ENCODE assay signal across 25 mouse cellular contexts in the genomic region with DNA sequence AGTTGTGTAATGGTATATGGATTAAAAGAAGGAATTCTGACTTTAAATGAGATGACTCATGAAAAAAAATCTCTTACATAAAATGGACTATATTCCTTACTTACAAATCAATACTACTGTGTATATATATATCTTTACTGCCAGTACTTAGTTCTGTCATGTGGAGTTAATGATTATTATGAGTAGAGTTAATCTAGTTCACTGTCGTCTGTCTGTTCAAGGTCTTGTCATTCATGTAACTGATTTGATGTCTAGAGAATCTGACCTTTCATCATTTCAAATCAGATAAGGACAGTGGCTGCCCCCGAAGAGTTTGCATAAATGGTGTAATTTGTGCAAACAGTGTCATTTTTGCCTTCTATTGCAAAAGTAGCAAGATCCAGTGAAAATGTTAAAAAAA. TPM values are rescaled to one million over a fixed set of nuclear protein-coding genes. Genes with fewer than 3 reads are reported as not detected.
"Had no signal": no experiment of that assay in that cellular context is flagged by ENCODE, and none has a peak within 500 bp of the region (broad histone marks: within the 10 kb centered on the region; RNA-seq: fewer than 3 reads in every experiment).

No protein-coding gene starts in this region.

- H3K27me3 ChIP-seq: lung, embryonic 15.5 days; midbrain, embryonic 12.5 days; neural tube, embryonic 12.5 days; stomach, embryonic 15.5 days had no signal

- ATAC-seq: lung, postnatal 0 days; midbrain, embryonic 16.5 days had no signal

- H3K4me3 ChIP-seq: lung, embryonic 15.5 days; midbrain, embryonic 10.5 days; midbrain, embryonic 12.5 days; myocyte; neural tube, embryonic 12.5 days; stomach, embryonic 15.5 days had no signal

- DNase-seq: lung, adult 2 months; lung, postnatal 14 days; lung, postnatal 36 days; midbrain, embryonic 14.5 days; right cerebral cortex, postnatal 14 days; thymus, adult 2 months; thymus, postnatal 25 days; thymus, postnatal 4 days had no signal

- H3K9ac ChIP-seq: liver, embryonic 14.5 days; lung, embryonic 15.5 days; midbrain, embryonic 12.5 days; neural tube, embryonic 12.5 days; stomach, embryonic 15.5 days had no signal

- H3K27ac ChIP-seq: liver, embryonic 14.5 days; lung, embryonic 15.5 days; midbrain, embryonic 10.5 days; midbrain, embryonic 12.5 days; neural tube, embryonic 12.5 days; stomach, embryonic 15.5 days; stomach, postnatal 0 days had no signal

- H3K4me2 ChIP-seq: lung, embryonic 15.5 days; midbrain, embryonic 12.5 days; neural tube, embryonic 12.5 days; stomach, embryonic 15.5 days had no signal

- H3K36me3 ChIP-seq: lung, embryonic 15.5 days; midbrain, embryonic 10.5 days; midbrain, embryonic 12.5 days; neural tube, embryonic 12.5 days; stomach, embryonic 15.5 days had no signal

- H3K9me3 ChIP-seq: lung, embryonic 15.5 days; midbrain, embryonic 10.5 days; midbrain, embryonic 12.5 days; neural tube, embryonic 12.5 days; stomach, embryonic 15.5 days had no signal

- H3K4me1 ChIP-seq: lung, embryonic 15.5 days; midbrain, embryonic 10.5 days; midbrain, embryonic 12.5 days; neural tube, embryonic 12.5 days; stomach, embryonic 15.5 days had no signal

RNA-seq across cellular contexts. Expression of a gene that starts 5.1 kb away (rescaled TPM):
- total RNA-seq: megakaryocyte, adult 5-6 weeks; megakaryocyte-erythroid progenitor cell, adult 5-6 weeks; neutrophil, adult 5-6 weeks had no signal
- polyA plus RNA-seq: lung, embryonic 15.5 days; lung, postnatal 0 days; midbrain, embryonic 10.5 days; midbrain, embryonic 12.5 days; midbrain, embryonic 14.5 days; midbrain, embryonic 16.5 days; myocyte; neural tube, embryonic 12.5 days; neural tube, embryonic 14.5 days; spleen, adult 2 months; stomach, postnatal 0 days; testis, adult 2 months; thymus, adult 2 months; urinary bladder, adult 2 months had no signal
